Mouse (Mus musculus) adrenal gland, adult 2 months (tissue): ENCODE data around the gene F13a1. TPM values are rescaled to one million over a fixed set of nuclear protein-coding genes. Genes with fewer than 3 reads are reported as not detected.

Experiments used
- DNase-seq: peaks from one replicate; pipeline ENCODE4 v3.0.0; 2021
- polyA plus RNA-seq: library from polyadenylated mRNA; depleted of rRNA; stranded (reverse); fragments of >200 nt; gene quantifications from 2 replicates; pipeline ENCODE4 v1.2.3, GENCODE M21; 2012
- total RNA-seq, 2 experiments: library from RNA; stranded (reverse); gene quantifications; 2 replicates each; pipeline ENCODE4 v1.2.3; 2021

The F13a1 gene
- total and polyA plus RNA-seq, 3 experiments, result 0.71 to 24.7 (median 11.4) TPM

- DNase-seq, result no peak
These were observed 96.4 kb downstream of the F13a1 start for GRCm38 (mm10) chr13:36953676-36954075.

- peak; percentile 29 for DNase-seq
These were observed 108.2 kb downstream of the F13a1 start for GRCm38 (mm10) chr13:36941891-36942290.

GRCm38 (mm10) chr13:36932066-36932465 is 118.0 kb downstream of the F13a1 start:
- no peak for DNase-seq

GRCm38 (mm10) chr13:36919737-36920136 is 130.3 kb downstream of the F13a1 start:
- DNase-seq, result no peak

- no peak for DNase-seq
These were observed 146.2 kb downstream of the F13a1 start for GRCm38 (mm10) chr13:36903885-36904284.

- DNase-seq, result no peak
These were observed 146.6 kb downstream of the F13a1 start for GRCm38 (mm10) chr13:36903447-36903846.

- DNase-seq, result no peak
These were observed 148.4 kb downstream of the F13a1 start for GRCm38 (mm10) chr13:36901603-36902002.

- no peak for DNase-seq
These were observed 149.0 kb downstream of the F13a1 start for GRCm38 (mm10) chr13:36901016-36901415.

GRCm38 (mm10) chr13:36896061-36896460 is 154.0 kb downstream of the F13a1 start:
- DNase-seq, result no peak

GRCm38 (mm10) chr13:36893762-36894161 is 156.3 kb downstream of the F13a1 start:
- no peak for DNase-seq

GRCm38 (mm10) chr13:36892216-36892615 is 157.8 kb downstream of the F13a1 start:
- no peak for DNase-seq

GRCm38 (mm10) chr13:36885973-36886372 is 164.1 kb downstream of the F13a1 start:
- no peak for DNase-seq

GRCm38 (mm10) chr13:36839111-36839510 is 210.9 kb downstream of the F13a1 start:
- DNase-seq, result peak; percentile 60
